Mouse (Mus musculus) testis, adult 10 weeks (tissue): ENCODE results near the gene Zfp846. TPM values are rescaled to one million over a fixed set of nuclear protein-coding genes. Genes with fewer than 3 reads are reported as not detected.

Experiments used
- polyA plus RNA-seq: library from polyadenylated mRNA; stranded (reverse); fragments of 350-450 nt; fragmentation: Illumina TruSeq; extraction: RNeasy Lipid Tissue Mini Kit (QIAGEN cat#74804); gene quantifications from one replicate; pipeline ENCODE4 v1.2.3, GENCODE M21; 2014; ENCODE audit warnings: low read depth, low replicate concordance

Zfp846 gene
- polyA plus RNA-seq: 15.8 TPM

DNA sequence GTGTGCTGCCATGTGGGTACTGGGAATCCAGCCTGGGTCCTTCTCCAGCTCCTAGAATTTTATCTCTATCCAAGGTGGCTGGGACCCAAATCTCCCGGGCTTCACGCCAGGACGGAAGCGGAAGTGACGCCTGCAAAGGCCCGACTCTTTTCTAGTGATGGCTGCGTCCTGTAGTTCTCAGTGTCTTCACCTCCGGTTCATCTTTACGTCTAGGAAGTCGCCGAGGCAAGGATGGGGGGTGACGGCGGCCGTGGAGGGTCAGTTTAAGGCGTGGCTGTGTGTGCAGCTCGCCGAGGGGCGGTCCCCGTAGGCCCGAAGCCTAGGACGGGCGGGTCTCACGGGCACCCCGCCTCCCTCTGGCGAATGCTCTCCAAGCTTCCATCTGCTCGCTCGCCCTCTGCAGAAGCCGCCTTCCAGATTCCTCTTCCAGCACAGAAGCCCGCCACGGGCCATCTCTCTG is at the start of gene Zfp846:
TSS of gene Zfp846 (plus strand) at position 117 of the 460 bp plus-strand sequence.

GRCm38 (mm10) chr9:20642101-20642895 is 61.2 kb downstream of the Zfp846 start, which contains the start of gene Ubl5:
Ubl5 (plus strand) TSS chr9:20642878.

DNA sequence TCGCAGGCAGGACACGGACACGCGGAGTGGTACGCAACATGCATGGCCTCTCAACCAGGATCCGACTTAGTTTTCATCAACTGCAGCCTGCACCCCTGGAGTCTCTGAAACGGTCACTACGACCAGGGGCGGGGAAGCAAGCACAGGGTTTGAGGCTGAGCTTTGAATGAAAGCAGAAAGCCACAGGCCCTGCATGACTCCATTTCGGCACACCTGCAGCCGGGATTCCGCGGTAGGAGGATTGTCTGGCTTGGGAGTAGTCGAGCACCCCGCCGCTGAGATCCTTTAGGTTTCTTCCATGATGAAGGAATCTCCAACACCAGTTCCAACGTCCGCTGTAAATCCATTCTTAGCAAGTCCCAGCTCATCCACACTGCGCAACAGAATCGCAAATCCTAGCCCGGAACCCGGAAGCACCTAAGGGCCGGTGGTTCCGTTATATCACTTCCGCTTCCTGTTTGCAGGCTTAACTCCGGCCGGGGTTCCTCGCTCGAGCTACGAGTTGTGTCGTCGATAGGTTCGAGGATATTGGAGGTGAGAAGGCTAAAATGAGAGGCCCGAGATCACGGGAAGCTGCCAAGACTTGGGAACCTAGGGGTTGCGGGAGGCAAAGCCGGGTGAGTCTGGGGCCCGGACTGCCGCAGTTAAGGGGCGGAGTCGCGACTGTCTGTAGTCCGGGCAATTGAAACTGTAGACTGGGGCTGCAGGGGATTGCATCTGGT is 63.4 kb downstream of the Zfp846 start, which contains the start of gene Fbxl12:
TSS of gene Fbxl12 (minus strand) at position 408 of the 722 bp plus-strand sequence.

DNA sequence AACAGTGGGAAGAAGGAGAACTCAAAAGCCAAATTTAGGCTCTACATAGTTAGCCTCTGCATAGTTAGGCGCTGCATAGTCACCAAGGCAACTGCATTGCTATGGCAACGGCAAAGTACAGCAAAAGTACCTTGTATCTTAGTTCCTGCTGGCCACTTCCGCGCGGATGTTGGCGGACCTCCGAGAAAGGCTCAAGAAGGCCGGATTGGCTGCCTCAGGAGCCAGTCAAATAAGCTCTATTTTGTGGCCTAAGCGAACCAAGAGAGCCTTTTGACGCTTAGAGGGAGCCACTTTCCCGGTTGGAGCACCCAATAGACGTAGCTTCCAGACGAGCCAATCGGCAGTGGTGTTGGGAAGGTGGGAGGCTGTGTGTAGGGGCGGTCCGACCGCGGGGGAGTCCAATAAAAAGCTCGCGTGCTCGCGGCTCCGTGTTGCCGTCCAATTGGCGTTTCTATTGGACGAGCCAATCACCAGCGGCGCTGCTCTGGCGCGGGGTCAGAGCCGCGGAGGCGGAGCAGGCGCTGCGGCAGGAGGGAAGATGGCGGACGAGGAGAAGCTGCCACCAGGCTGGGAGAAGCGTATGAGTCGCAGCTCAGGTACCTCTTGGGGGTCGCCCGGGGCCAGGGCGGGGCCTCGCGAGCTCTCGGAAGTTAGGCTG is 70.6 kb downstream of the Zfp846 start, which contains the start of gene Pin1:
TSS of gene Pin1 (plus strand) at position 494 of the 658 bp plus-strand sequence.

Other genes with a start within 250 kb of the Zfp846 start
- gene Olfr18, start 245.2 kb upstream of the Zfp846 start, polyA plus RNA-seq: not detected
- gene Zfp560, start 196.1 kb upstream of the Zfp846 start, polyA plus RNA-seq: 48.6 TPM
- gene Zfp26, start 121.1 kb upstream of the Zfp846 start, polyA plus RNA-seq: 16.9 TPM
- 54.1 TPM for gene Zfp426, start 88.5 kb upstream of the Zfp846 start, polyA plus RNA-seq
- gene Zfp266, start 59.9 kb upstream of the Zfp846 start, polyA plus RNA-seq: 16.7 TPM
- 65.6 TPM for gene Ubl5, start 61.6 kb downstream of the Zfp846 start, polyA plus RNA-seq
- 13.0 TPM for gene Fbxl12, start 63.5 kb downstream of the Zfp846 start, polyA plus RNA-seq
- 0.95 TPM for gene Pin1, start 70.8 kb downstream of the Zfp846 start, polyA plus RNA-seq
- 1.4 TPM for gene Olfm2, start 165.1 kb downstream of the Zfp846 start, polyA plus RNA-seq
- gene Col5a3, start 233.8 kb downstream of the Zfp846 start, polyA plus RNA-seq: not detected
- not detected for gene Rdh8, start 237.2 kb downstream of the Zfp846 start, polyA plus RNA-seq